Mouse (Mus musculus): ENCODE results near the gene Nek10. TPM values are rescaled to one million over a fixed set of nuclear protein-coding genes. Genes with fewer than 3 reads are reported as not detected.

Nek10 gene
- polyA plus RNA-seq, 1 experiment, result not detected

DNA sequence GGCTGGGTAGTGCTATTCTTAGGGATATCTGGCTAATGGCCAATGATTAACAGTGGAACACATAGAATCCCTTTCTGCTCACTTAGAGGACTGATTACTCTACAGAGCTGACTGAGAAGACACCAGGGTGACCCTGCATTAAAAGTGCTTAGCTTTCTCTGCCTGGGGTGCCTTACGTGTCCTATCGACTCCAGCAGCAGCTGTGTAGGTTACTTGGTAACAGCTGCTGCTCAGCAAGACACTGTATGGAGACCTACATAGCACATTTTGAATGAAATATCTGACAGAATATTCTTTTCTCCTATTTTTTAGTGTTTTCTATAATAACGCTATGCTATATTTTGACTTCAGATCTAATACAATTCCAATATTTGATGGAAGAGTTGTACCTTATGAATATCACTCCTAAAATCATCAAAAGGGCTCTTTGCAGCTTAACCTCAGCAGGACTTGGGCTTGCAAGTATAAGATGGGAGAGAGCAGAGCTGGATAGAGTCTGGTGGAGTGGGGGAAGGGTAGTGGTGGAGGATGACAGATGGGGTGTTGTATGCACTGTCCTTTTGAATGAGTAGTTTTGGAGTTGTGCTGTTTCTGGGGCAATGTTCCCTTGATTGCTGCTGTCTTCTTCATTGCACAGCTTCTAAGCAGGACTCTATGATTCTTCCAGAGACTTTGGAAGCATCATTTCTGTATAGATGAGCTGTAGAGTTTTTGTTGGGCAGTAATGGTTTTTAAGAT, 93.4 kb downstream of the Nek10 start:
- Histone ChIP-seq H3K27me3 (ENCODE audit: control insufficient read depth) (no peaks in the 10 kb centered on the region), H3K36me3 (ENCODE audit: control insufficient read depth) (no peaks in the 10 kb centered on the region), H3K4me3 (replicated peaks) (no peak overlapping the region), H3K9me3 (ENCODE audit: control insufficient read depth, low read length) (no peaks in the 10 kb centered on the region), H3K4me1 (ENCODE audit: control insufficient read depth) (no peaks in the 10 kb centered on the region)
- no peak for TF ChIP-seq GATA1 (IDR thresholded peaks at IDR 0.05; ENCODE audit: low read length)
- TF ChIP-seq TAL1 (IDR thresholded peaks at IDR 0.05; ENCODE audit: low read length), result no peak

DNA sequence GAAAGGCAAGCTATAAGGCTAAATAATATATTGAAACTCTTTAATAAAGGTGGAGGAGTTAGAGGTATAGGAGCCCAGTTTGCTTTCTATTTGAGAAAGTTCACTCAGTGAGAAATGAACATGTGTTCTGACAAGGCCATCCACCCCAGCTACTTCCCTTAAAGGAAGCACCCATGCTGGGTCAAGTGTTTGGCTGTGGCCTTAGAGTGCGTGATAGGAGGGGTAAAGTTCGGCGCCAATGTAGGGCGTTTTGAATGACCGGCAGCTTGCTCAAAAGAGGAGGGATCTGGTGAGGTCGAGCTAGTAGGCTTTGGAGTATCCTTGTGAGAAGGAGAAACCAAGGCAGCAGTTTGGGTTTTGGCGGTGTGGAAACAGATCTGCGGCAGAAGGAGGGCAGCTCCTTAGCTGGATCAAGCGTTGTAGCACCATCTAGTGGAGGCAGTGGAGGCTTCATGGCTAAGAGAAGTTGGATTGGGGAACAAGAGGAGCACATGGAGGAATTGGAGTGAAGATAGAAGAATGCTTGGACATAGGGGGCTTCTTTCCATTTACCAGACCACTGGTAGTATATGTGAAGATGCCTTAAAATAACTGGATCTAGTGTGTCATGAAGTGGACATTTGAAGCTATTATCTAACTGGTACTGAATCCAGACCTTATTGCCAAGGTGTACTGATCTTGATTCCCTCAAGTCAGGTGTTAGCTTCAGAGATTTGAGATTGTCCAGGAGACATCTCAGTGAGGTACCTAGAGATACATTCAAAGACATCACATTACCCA, 101.7 kb downstream of the Nek10 start:
- Histone ChIP-seq H3K4me1 (ENCODE audit: control insufficient read depth) (no peaks in the 10 kb centered on the region), H3K4me3 (replicated peaks) (no peak overlapping the region), H3K36me3 (ENCODE audit: control insufficient read depth) (no peaks in the 10 kb centered on the region), H3K9me3 (ENCODE audit: control insufficient read depth, low read length) (no peaks in the 10 kb centered on the region), H3K27me3 (ENCODE audit: control insufficient read depth) (no peaks in the 10 kb centered on the region)
- no peak for TF ChIP-seq TAL1 (IDR thresholded peaks at IDR 0.05; ENCODE audit: low read length)
- TF ChIP-seq GATA1 (IDR thresholded peaks at IDR 0.05; ENCODE audit: low read length), result no peak

DNA sequence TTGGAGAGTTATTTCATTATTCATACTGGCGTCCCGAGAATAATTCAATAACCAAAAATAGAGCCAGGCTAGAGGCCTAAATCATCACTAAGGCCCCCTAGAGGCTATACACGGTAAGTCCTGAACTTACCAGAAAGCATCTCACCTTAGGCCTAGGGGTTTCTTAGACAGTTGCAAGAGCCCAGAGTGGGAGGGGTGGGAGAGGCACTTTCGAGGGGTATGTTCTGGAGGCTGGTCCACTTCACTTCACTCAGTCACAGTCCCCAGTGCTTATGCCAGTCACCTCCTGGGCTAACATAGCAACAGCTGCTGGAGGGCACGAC, 102.3 kb downstream of the Nek10 start:
- Histone ChIP-seq H3K4me1 (ENCODE audit: control insufficient read depth) (no peaks in the 10 kb centered on the region), H3K4me3 (replicated peaks) (no peak overlapping the region), H3K9me3 (ENCODE audit: control insufficient read depth, low read length) (no peaks in the 10 kb centered on the region), H3K36me3 (ENCODE audit: control insufficient read depth) (no peaks in the 10 kb centered on the region), H3K27me3 (ENCODE audit: control insufficient read depth) (no peaks in the 10 kb centered on the region)
- TF ChIP-seq GATA1 (IDR thresholded peaks at IDR 0.05; ENCODE audit: low read length) (no peak), TAL1 (IDR thresholded peaks at IDR 0.05; ENCODE audit: low read length) (no peak)

DNA sequence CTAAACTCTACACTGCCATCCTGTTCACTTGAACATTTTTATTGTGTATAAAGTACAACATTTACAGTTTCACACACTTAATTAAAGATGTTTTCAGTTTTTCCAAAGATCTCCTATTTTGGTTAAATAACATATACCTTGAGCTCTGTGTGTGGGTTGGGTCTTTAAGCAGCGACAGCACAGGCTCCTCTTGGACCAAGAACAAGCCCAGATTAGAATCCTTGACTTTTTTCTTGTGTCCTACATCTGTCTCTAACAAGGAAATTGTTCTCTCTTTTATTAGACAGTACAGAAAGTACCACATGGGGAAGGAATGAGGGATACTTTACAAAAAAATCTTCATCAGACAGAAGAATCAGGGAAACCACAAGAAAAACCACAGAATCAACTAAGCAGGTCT, 122.4 kb downstream of the Nek10 start:
- Histone ChIP-seq H3K4me1 (ENCODE audit: control insufficient read depth) (no peaks in the 10 kb centered on the region), H3K4me3 (replicated peaks) (no peak overlapping the region), H3K27me3 (ENCODE audit: control insufficient read depth) (no peaks in the 10 kb centered on the region), H3K9me3 (ENCODE audit: control insufficient read depth, low read length) (no peaks in the 10 kb centered on the region), H3K36me3 (ENCODE audit: control insufficient read depth) (no peaks in the 10 kb centered on the region)
- TF ChIP-seq TAL1 (IDR thresholded peaks at IDR 0.05; ENCODE audit: low read length) (no peak), GATA1 (IDR thresholded peaks at IDR 0.05; ENCODE audit: low read length) (no peak)

DNA sequence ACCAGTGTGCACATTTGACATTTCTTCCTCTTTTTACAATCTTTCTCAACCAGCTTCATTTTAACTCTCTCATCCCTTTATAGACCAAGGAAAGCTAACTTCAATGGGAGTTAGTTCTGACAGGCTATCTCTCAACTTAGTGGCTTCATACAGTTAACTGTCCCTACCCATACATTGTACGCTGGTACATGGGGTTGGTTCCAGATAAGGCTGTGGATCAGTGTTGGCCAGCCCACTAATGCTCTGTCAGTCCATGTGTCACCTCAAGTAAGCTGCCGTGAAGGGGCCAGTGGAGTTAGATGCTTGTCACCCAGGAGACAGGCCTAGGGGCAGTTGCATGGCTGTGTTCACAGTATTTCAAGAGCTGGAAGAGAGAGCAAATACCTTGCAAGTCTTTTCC, 124.3 kb downstream of the Nek10 start:
- Histone ChIP-seq H3K4me3 (replicated peaks) (no peak overlapping the region), H3K36me3 (ENCODE audit: control insufficient read depth) (no peaks in the 10 kb centered on the region), H3K9me3 (ENCODE audit: control insufficient read depth, low read length) (no peaks in the 10 kb centered on the region), H3K4me1 (ENCODE audit: control insufficient read depth) (no peaks in the 10 kb centered on the region), H3K27me3 (ENCODE audit: control insufficient read depth) (no peaks in the 10 kb centered on the region)
- no peak for TF ChIP-seq GATA1 (IDR thresholded peaks at IDR 0.05; ENCODE audit: low read length)
- TF ChIP-seq TAL1 (IDR thresholded peaks at IDR 0.05; ENCODE audit: low read length), result no peak

DNA sequence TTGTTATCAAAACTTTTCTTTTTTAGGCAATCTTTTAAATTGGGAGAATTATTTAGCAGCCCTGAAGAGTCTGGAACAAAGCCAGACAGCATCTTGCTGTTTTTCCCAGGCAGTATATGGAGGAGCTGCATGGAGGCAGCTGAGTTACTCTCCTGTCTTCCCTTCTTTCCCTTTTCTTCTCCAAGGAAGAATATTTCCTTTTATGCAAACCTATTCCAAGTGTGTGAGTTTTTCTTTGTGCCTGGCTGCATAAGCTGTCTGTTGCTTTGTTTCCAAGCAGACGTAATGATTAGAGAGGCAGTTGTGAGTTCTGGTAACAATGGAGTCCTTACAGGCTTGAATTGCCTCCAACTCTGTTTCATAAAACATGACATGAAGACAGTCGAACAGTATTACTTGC, 131.8 kb downstream of the Nek10 start:
- H3K9me3 ChIP-seq (ENCODE audit: control insufficient read depth, low read length), result no peaks in the 10 kb centered on the region
- no peaks in the 10 kb centered on the region for H3K27me3 ChIP-seq (ENCODE audit: control insufficient read depth)
- H3K4me3 ChIP-seq (replicated peaks), result no peak overlapping the region
- no peaks in the 10 kb centered on the region for H3K36me3 ChIP-seq (ENCODE audit: control insufficient read depth)
- no peaks in the 10 kb centered on the region for H3K4me1 ChIP-seq (ENCODE audit: control insufficient read depth)
- no peak for TF ChIP-seq GATA1 (IDR thresholded peaks at IDR 0.05; ENCODE audit: low read length)
- TF ChIP-seq TAL1 (IDR thresholded peaks at IDR 0.05; ENCODE audit: low read length), result no peak

DNA sequence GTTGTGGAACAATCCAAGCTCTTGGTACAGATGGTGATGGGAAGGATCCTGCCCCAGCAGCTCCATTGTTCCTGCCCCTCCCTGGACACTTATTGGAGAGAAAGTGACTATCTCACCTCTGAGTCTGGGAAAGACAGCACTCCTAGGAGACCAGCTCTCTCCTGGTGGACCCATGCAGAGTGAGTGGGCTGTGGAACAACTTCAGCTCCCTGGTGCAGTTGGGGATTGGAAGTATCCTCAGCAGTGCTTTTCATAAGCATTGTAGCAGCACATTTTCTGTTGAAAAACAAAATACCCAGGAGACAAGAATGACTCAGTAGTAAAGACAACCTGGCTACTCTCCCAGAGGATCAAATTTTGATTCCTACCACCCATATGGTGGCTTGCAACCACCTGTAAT, 142.7 kb downstream of the Nek10 start:
- Histone ChIP-seq H3K9me3 (ENCODE audit: control insufficient read depth, low read length) (no peaks in the 10 kb centered on the region), H3K36me3 (ENCODE audit: control insufficient read depth) (no peaks in the 10 kb centered on the region), H3K4me3 (replicated peaks) (no peak overlapping the region), H3K27me3 (ENCODE audit: control insufficient read depth) (no peaks in the 10 kb centered on the region), H3K4me1 (ENCODE audit: control insufficient read depth) (no peaks in the 10 kb centered on the region)
- TF ChIP-seq GATA1 (IDR thresholded peaks at IDR 0.05; ENCODE audit: low read length) (no peak), TAL1 (IDR thresholded peaks at IDR 0.05; ENCODE audit: low read length) (no peak)

DNA sequence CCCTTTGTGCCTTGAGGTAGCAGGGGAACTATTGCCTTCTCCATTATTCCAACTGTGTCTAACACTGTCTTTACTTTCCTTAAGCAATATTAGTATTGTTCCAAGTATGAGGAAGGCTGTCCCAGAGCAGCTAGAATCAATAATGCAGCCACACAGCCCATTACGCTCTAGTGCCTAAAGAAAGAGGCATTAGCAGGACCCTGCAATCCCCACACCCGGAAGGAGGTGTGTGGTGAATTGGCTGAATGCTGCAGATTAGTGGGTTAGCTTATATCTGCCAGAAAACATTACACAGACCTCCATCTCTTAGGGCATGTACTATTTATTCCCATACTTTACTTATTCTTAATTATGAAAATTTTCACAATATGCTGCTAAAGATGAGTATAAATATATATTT, 145.8 kb downstream of the Nek10 start:
- Histone ChIP-seq H3K4me3 (replicated peaks) (no peak overlapping the region), H3K4me1 (ENCODE audit: control insufficient read depth) (no peaks in the 10 kb centered on the region), H3K36me3 (ENCODE audit: control insufficient read depth) (no peaks in the 10 kb centered on the region), H3K27me3 (ENCODE audit: control insufficient read depth) (no peaks in the 10 kb centered on the region), H3K9me3 (ENCODE audit: control insufficient read depth, low read length) (no peaks in the 10 kb centered on the region)
- TF ChIP-seq TAL1 (IDR thresholded peaks at IDR 0.05; ENCODE audit: low read length) (no peak), GATA1 (IDR thresholded peaks at IDR 0.05; ENCODE audit: low read length) (no peak)

DNA sequence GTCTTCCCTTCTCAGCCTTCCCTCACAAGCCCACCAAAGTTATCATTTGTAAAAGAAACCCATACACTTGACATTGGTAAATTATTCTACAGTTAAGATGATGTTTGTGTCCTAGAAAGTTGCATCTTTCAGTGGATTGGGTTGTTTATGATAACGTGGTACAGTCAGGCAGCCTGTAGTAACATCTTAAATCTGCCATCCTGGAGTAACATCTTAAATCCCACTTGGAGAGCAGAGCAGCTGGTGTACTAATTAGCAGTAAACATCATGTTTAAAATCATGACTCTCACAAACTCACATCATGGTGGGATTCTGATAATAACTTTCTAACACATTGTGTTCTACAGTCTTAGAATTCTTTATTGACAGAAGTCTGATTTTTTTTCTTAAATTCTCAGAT, 148.6 kb downstream of the Nek10 start:
- H3K4me1 ChIP-seq (ENCODE audit: control insufficient read depth), result no peaks in the 10 kb centered on the region
- H3K27me3 ChIP-seq (ENCODE audit: control insufficient read depth), result no peaks in the 10 kb centered on the region
- no peaks in the 10 kb centered on the region for H3K9me3 ChIP-seq (ENCODE audit: control insufficient read depth, low read length)
- H3K36me3 ChIP-seq (ENCODE audit: control insufficient read depth), result no peaks in the 10 kb centered on the region
- TF ChIP-seq GATA1 (IDR thresholded peaks at IDR 0.05; ENCODE audit: low read length), result no peak
- TF ChIP-seq TAL1 (IDR thresholded peaks at IDR 0.05; ENCODE audit: low read length), result no peak
- H3K4me3 ChIP-seq (replicated peaks), result no peak overlapping the region
